Mouse (Mus musculus) ES-E14 (cell line): ENCODE results near the gene Rpgr.

Experiments
- CHD2 ChIP-seq: IDR thresholded peaks from 2 replicates; pipeline ENCODE4 v1.6.1; 2014; ENCODE audit warnings: mild to moderate bottlenecking, low read depth, low read length, inconsistent platforms
- HCFC1 ChIP-seq: IDR thresholded peaks from 2 replicates; pipeline ENCODE4 v1.6.1; 2012; ENCODE audit warnings: low read length, inconsistent platforms, borderline replicate concordance; ENCODE audit not compliant: insufficient read depth

- TF ChIP-seq HCFC1 (no peak), CHD2 (no peak)
Measured at GRCm38 (mm10) chrX:10152390-10152789, 64.3 kb downstream of the Rpgr start.
